Mouse (Mus musculus) liver, embryonic 14.5 days (tissue): ENCODE measurements around the gene Plcb1.

ENCODE experiments used
- CTCF ChIP-seq: IDR thresholded peaks from 2 replicates; pipeline ENCODE4 v1.5.1; 2016; ENCODE audit warnings: antibody characterized with exemption, low read depth, control low read depth
- EP300 ChIP-seq: IDR thresholded peaks from 2 replicates; pipeline ENCODE4 v1.6.1; 2016; ENCODE audit warnings: antibody characterized with exemption, low read depth

- TF ChIP-seq CTCF (no peak), EP300 (no peak)
These were observed 286.6 kb downstream of the Plcb1 start for GRCm38 (mm10) chr2:135072503-135072902.
